In the genomic region with DNA sequence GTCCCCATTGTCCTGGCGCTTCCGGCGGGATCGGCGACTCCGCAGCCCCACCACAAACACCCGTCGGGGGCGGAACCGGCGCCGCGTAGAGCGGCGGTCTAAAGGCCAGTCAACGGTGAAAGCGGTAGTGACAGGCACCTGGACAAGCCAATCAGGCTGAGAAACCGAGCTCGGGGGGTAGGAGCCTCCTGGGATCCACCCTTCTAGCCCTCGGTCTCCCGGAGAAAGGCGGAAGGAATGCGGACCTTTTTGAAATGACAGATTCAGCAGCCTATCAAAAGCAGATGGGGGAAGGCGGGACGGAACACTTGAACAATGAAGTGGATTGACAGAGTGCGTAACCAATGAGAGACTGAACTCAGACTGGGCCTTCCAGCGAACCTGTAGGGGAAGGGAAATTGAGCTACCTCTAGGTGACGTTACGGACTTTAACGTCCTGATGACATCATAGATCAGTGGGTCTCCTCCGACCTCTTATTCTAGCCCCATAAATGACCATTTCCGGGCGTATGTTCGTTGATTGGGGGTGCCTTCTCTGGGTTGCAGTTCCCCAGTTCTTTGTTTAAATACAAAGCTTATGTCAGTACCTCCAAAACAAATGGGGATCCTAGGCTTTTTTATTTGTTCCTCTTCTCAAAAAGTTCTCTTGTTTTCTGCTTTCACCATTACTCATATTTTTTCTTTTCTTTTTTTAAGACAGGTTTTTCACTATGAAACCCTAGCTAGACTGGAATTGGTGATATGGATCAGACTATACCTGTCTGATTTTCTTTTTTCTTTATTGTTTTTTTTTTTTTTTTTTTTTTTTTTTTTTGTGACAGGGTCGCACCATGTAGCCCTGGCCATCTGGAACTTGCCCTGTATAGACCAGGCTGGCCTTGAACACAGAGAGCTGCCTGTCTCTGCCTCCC, we compare ENCODE assay signal across 8 mouse cellular contexts. TPM values are rescaled to one million over a fixed set of nuclear protein-coding genes. Genes with fewer than 3 reads are reported as not detected.
A peak's percentile ranks its signal among the peaks of the same experiment; 100 is the strongest.
DNase-seq lines count a peak whose midpoint lies in the region; ATAC-seq and TF ChIP-seq lines count a peak whose summit lies in the region.

A gene (minus strand): TSS at position 276 of the 911 bp plus-strand sequence.

- ATAC-seq in activated CD4-positive, CD25-positive, alpha-beta regulatory T cell, adult 4 months, result peak; percentile 93

- peak within 1 kb of the TSS; percentile 97 for H3K27ac ChIP-seq in cortical plate, adult 2 months (ENCODE audit: insufficient read depth, low read length)

- H3K4me3 ChIP-seq in cortical plate, adult 2 months (ENCODE audit: insufficient read depth, low read length), result peak within 1 kb of the TSS; percentile 60
- peak within 1 kb of the TSS; percentile 97 for H3K4me3 ChIP-seq in megakaryocyte, embryonic 14.5 days (replicated peaks)

- no peaks in the 10 kb centered on the region for H3K9me3 ChIP-seq in megakaryocyte, embryonic 14.5 days

- TF ChIP-seq POLR2A in cortical plate, adult 2 months (IDR thresholded peaks at IDR 0.05; ENCODE audit: extremely low read depth, insufficient read depth, low read length), result no peak; the same call in 1 of the 2 replicates

- H3K27me3 ChIP-seq in megakaryocyte, embryonic 14.5 days (replicated peaks), result no peaks in the 10 kb centered on the region

- peaks cover 10% of the 10 kb centered on the region; the same call in 1 of the 2 replicates for H3K4me1 ChIP-seq in cortical plate, adult 2 months (ENCODE audit: control insufficient read depth, insufficient read depth, low read length)
- peaks cover 48% of the 10 kb centered on the region for H3K4me1 ChIP-seq in megakaryocyte, embryonic 14.5 days

- peak; percentile 100 for DNase-seq in gastrocnemius, adult 8-10 months (ENCODE audit: low spot score in 2 of 2)
- peak; percentile 100 for DNase-seq in hindlimb bud, embryonic 11.5 days (ENCODE audit: extremely low spot score, low read depth, low spot score)
- peak; percentile 100 for DNase-seq in left cerebral cortex, adult 8-10 months (ENCODE audit: low spot score in 2 of 2)
- peak; percentile 100 for DNase-seq in right cerebral cortex, postnatal 10 days (ENCODE audit: low spot score in 2 of 2)
- peak; percentile 98 for DNase-seq in urinary bladder, postnatal 25 days (ENCODE audit: low spot score)

- H3K36me3 ChIP-seq in megakaryocyte, embryonic 14.5 days (replicated peaks; ENCODE audit: low read length), result peaks cover 28% of the 10 kb centered on the region

- TF ChIP-seq CTCF in cortical plate, adult 2 months (IDR thresholded peaks at IDR 0.05; ENCODE audit: extremely low read depth, insufficient read depth, low read length), result no peak

RNA-seq across cellular contexts. Expression of the gene that starts here (rescaled TPM):
- polyA plus RNA-seq in activated CD4-positive, CD25-positive, alpha-beta regulatory T cell, adult 4 months (2017; shearing (Covaris generic)), result 100 to 1,000 TPM; 227 to 308 TPM
- 470 and 487 TPM in 2 replicates for polyA plus RNA-seq in cortical plate, adult 2 months (2012; rRNA removed)
- 100 to 1,000 TPM; 131 to 136 (median 133) TPM for total RNA-seq in gastrocnemius, adult 8-10 months (2022)
- total RNA-seq in left cerebral cortex, adult 8-10 months (2022), result 100 to 1,000 TPM; 351 to 365 (median 357) TPM
- 140 and 309 TPM in 2 replicates for polyA plus RNA-seq in megakaryocyte, embryonic 14.5 days (2012; ENCODE audit: insufficient read depth, low replicate concordance)

Comparison
In these comparisons a context has a peak if more than half of its experiments do, and no peak if none do; other contexts are left out.
1. Peak in every context shown above with its lines: DNase-seq, ATAC-seq, H3K4me3 ChIP-seq and H3K27ac ChIP-seq.